Mouse (Mus musculus): Measurements from ENCODE around the gene Tarbp2. TPM values are rescaled to one million over a fixed set of nuclear protein-coding genes. Genes with fewer than 3 reads are reported as not detected.
A peak's percentile ranks its signal among the peaks of the same experiment; 100 is the strongest.

The Tarbp2 gene
- polyA plus RNA-seq, 1 experiment from 2014 or later: 92.7 TPM

DNA sequence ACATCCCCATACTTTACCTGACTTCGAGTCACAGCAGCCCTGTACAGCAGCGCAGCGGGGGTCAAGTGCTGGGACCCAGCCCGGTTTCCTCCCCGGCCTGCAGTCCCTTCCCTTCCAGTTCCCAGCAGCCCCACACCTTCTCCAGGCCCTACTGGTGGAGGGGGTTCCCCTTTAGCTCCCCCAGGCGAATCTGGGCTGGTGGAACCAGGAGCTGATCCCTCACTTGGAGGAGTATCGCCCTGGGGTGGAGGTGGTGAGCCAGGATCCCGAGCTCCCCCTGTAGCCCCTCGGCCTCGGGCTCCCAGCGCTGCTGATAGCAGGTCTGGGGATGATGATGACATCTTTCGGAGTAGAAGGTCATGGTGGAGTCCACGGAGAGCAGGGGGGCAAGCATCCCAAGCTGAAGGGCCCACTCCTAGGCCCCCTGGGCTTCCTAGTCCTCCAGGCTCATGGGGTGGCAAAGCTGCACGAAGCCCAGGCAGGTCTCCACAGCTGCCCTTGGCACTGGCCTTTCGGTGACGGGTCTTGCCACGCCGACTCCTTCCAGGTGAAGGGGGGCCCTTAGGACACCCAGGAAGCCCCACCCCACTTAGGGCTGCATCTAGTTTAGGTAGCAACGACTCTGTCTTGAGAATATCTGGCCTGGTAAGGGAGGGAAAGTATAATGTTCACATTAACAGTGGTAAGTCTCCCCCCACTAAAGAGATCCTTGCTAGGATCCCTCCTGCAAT is 16.7 kb upstream of the Tarbp2 start:
- H3K36me3 ChIP-seq (replicated peaks; ENCODE audit: control insufficient read depth, insufficient read depth, low read depth, low read length): peaks cover 24% of the 10 kb centered on the region
- ATAC-seq (replicated peaks; ENCODE audit: insufficient number of reproducible peaks, low FRiP score, low TSS enrichment, low read depth): 0 out of 2 replicates have a peak, but pooled peaks have one; percentile 11
- no peak overlapping the region for H3K9ac ChIP-seq (replicated peaks; ENCODE audit: low read length)
- DNase-seq (ENCODE audit: low spot score): no peak
- H3K4me3 ChIP-seq (ENCODE audit: low read depth, low read length): no peak overlapping the region
- no peak overlapping the region for H3K27ac ChIP-seq (replicated peaks; ENCODE audit: low read depth, low read length)
- no peaks in the 10 kb centered on the region for H3K9me3 ChIP-seq (replicated peaks; ENCODE audit: control insufficient read depth, low read length)
- no peaks in the 10 kb centered on the region for H3K4me1 ChIP-seq (ENCODE audit: control insufficient read depth, insufficient read depth, low read length)
- H3K27me3 ChIP-seq (ENCODE audit: control insufficient read depth, insufficient read depth, low read length): no peaks in the 10 kb centered on the region
- 87% methylated on average over 19 of the region's 19 CpGs for WGBS
- no peak overlapping the region for H3K4me2 ChIP-seq (ENCODE audit: low read depth, low read length)

DNA sequence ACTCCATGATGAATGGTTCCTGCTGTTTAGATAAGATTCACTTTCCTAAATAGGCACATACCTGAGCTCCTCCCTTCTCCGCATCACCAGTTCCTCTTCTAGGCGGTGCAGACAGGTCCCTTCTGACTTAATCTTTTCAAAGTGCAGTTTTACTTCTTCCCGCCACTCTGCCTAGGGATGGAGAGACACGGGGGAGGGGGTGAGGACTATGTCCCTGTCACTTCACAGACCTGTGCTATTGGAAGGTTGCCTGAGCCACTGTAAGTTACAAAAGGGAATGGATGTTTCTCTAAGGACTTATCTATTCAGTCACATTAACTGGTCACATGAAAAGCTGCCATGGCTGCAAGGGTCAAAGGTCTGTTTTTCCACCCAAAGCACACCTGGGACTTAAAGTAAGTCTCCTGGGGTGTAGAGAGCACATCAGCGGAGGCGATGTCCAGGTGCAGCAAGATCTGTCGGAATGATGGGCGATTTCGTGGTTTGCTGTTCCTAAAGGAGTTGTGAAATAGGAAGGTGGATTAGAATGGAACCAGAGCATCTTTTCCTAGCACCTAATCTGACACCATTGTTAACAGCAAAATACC is 15.6 kb upstream of the Tarbp2 start:
- H3K27me3 ChIP-seq (ENCODE audit: control insufficient read depth, insufficient read depth, low read length): no peaks in the 10 kb centered on the region
- ATAC-seq (replicated peaks; ENCODE audit: insufficient number of reproducible peaks, low FRiP score, low TSS enrichment, low read depth): no peak
- peaks cover 22% of the 10 kb centered on the region for H3K36me3 ChIP-seq (replicated peaks; ENCODE audit: control insufficient read depth, insufficient read depth, low read depth, low read length)
- H3K4me3 ChIP-seq (ENCODE audit: low read depth, low read length): no peak overlapping the region
- H3K9me3 ChIP-seq (replicated peaks; ENCODE audit: control insufficient read depth, low read length): no peaks in the 10 kb centered on the region
- H3K27ac ChIP-seq (replicated peaks; ENCODE audit: low read depth, low read length): no peak overlapping the region
- no peak for DNase-seq (ENCODE audit: low spot score)
- H3K4me1 ChIP-seq (ENCODE audit: control insufficient read depth, insufficient read depth, low read length): no peaks in the 10 kb centered on the region
- no peak overlapping the region for H3K9ac ChIP-seq (replicated peaks; ENCODE audit: low read length)
- WGBS: 80% methylated on average over 9 of the region's 9 CpGs
- H3K4me2 ChIP-seq (ENCODE audit: low read depth, low read length): no peak overlapping the region

DNA sequence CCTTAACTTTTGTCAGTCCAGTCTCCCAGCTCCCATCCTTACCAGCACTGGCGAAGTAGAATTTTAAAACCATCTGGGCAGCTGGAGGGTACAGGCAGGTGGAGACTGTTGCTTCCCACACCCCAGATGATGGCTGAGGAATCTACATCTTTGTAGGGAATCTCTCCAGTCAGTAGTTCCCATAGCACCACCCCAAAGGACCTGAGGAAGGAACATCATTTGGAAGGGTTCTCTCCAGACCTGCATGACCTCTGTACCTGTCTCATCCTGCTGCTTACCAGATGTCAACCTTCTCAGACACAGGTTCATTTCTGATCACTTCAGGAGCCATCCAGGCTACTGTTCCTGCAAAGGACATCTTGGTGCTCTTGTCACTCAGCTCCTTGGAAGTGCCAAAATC is 14.5 kb upstream of the Tarbp2 start, which contains the start of gene Gm10337:
Gm10337 (plus strand) TSS at position 276 of the 400 bp plus-strand sequence.
- 78% methylated on average over 1 of the region's 1 CpGs for WGBS
- no peak for ATAC-seq (replicated peaks; ENCODE audit: insufficient number of reproducible peaks, low FRiP score, low TSS enrichment, low read depth)
- Histone ChIP-seq H3K4me2 (ENCODE audit: low read depth, low read length) (no peak within 1 kb of the TSS), H3K36me3 (replicated peaks; ENCODE audit: control insufficient read depth, insufficient read depth, low read depth, low read length) (peaks cover 22% of the 10 kb centered on the region), H3K9ac (replicated peaks; ENCODE audit: low read length) (no peak within 1 kb of the TSS), H3K4me1 (ENCODE audit: control insufficient read depth, insufficient read depth, low read length) (no peaks in the 10 kb centered on the region), H3K9me3 (replicated peaks; ENCODE audit: control insufficient read depth, low read length) (no peaks in the 10 kb centered on the region), H3K4me3 (ENCODE audit: low read depth, low read length) (no peak within 1 kb of the TSS), H3K27me3 (ENCODE audit: control insufficient read depth, insufficient read depth, low read length) (no peaks in the 10 kb centered on the region), H3K27ac (replicated peaks; ENCODE audit: low read depth, low read length) (no peak within 1 kb of the TSS)
- DNase-seq (ENCODE audit: low spot score): no peak

DNA sequence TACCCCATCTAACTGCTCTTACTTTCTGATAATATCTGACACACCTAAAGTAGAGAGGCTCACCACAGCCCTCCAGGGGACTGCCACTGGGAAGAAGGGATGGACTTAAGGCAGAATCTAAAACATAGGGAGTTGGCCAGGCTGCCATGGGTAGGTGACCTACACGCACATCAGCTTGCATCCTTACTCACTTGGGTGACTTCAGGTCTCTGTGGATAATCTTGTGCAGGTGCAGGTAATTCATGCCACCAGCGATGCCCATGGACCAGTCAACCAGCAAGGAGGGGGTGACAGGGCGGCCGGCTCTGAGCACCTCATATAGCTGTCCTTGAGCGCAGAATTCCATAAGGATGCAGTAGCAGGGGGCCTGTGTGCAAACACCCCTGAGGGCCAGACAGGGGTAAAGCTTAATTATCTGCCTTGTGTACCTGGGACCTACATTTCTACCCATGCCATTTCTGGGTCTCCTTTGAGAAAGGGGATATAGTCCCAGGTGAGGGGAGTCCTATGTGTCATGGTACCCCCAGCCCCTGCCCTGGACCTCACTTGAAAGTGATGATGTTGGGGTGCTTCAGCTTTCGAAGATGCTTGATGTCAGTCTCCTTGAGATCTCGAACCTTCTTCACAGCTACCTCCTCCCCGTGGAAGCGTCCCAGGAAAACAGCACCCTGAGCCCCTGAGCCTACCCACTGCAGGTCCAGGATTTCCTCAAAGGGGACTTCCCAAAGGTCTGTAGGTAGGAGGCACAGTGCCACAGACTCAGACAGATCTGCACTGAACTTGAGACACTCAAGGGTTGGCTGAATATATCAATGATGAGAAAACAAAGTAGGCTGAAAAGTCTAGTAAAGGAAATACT is 13.8 kb upstream of the Tarbp2 start:
- Histone ChIP-seq H3K4me1 (ENCODE audit: control insufficient read depth, insufficient read depth, low read length) (no peaks in the 10 kb centered on the region), H3K4me2 (ENCODE audit: low read depth, low read length) (no peak overlapping the region), H3K4me3 (ENCODE audit: low read depth, low read length) (no peak overlapping the region), H3K9ac (replicated peaks; ENCODE audit: low read length) (no peak overlapping the region), H3K27me3 (ENCODE audit: control insufficient read depth, insufficient read depth, low read length) (no peaks in the 10 kb centered on the region), H3K27ac (replicated peaks; ENCODE audit: low read depth, low read length) (no peak overlapping the region), H3K9me3 (replicated peaks; ENCODE audit: control insufficient read depth, low read length) (no peaks in the 10 kb centered on the region), H3K36me3 (replicated peaks; ENCODE audit: control insufficient read depth, insufficient read depth, low read depth, low read length) (peaks cover 22% of the 10 kb centered on the region)
- ATAC-seq (replicated peaks; ENCODE audit: insufficient number of reproducible peaks, low FRiP score, low TSS enrichment, low read depth) (no peak; the same call in 1 of the 2 replicates), DNase-seq (ENCODE audit: low spot score) (no peak)
- 89% methylated on average over 9 of the region's 9 CpGs for WGBS

DNA sequence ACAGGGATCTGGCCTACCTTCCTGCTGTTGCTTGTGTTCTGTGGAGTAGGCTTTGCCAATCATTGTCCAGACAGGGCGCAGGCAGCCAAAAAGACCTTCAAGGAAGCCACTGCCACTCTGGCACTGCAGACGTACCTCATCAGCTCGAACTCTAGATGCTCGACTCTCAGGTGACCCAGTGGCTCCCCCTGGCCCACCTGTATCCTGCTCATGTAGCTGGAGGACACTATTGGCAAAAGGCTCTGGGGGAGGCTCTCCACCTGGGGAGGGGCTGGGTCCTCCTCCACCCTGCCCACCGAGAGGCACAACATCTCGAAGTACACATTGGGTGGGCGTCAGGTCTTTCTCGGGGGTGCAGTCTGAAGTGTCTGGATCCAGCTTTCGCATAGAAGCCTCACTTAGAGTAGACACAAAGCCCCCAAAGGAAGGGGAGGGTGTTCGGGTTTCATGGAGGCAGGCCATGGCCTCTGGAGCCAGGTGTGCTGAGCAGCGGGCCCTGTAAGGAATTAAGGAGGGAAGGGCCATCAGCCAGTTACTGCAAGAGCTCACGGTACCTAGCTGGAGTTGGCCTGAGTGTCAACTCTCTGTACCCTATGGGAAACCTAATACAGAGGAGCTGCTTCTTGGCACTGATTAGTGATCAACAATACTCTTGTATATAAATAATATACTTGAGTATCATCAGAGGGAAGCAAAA is 12.8 kb upstream of the Tarbp2 start:
- H3K9me3 ChIP-seq (replicated peaks; ENCODE audit: control insufficient read depth, low read length): no peaks in the 10 kb centered on the region
- no peak overlapping the region for H3K27ac ChIP-seq (replicated peaks; ENCODE audit: low read depth, low read length)
- H3K4me2 ChIP-seq (ENCODE audit: low read depth, low read length): no peak overlapping the region
- H3K9ac ChIP-seq (replicated peaks; ENCODE audit: low read length): no peak overlapping the region
- DNase-seq (ENCODE audit: low spot score) (no peak), ATAC-seq (replicated peaks; ENCODE audit: insufficient number of reproducible peaks, low FRiP score, low TSS enrichment, low read depth) (no peak)
- 76% methylated on average over 12 of the region's 12 CpGs for WGBS
- no peak overlapping the region for H3K4me3 ChIP-seq (ENCODE audit: low read depth, low read length)
- peaks cover 15% of the 10 kb centered on the region for H3K36me3 ChIP-seq (replicated peaks; ENCODE audit: control insufficient read depth, insufficient read depth, low read depth, low read length)
- no peaks in the 10 kb centered on the region for H3K27me3 ChIP-seq (ENCODE audit: control insufficient read depth, insufficient read depth, low read length)
- H3K4me1 ChIP-seq (ENCODE audit: control insufficient read depth, insufficient read depth, low read length): no peaks in the 10 kb centered on the region; the same call in 1 of the 2 replicates

DNA sequence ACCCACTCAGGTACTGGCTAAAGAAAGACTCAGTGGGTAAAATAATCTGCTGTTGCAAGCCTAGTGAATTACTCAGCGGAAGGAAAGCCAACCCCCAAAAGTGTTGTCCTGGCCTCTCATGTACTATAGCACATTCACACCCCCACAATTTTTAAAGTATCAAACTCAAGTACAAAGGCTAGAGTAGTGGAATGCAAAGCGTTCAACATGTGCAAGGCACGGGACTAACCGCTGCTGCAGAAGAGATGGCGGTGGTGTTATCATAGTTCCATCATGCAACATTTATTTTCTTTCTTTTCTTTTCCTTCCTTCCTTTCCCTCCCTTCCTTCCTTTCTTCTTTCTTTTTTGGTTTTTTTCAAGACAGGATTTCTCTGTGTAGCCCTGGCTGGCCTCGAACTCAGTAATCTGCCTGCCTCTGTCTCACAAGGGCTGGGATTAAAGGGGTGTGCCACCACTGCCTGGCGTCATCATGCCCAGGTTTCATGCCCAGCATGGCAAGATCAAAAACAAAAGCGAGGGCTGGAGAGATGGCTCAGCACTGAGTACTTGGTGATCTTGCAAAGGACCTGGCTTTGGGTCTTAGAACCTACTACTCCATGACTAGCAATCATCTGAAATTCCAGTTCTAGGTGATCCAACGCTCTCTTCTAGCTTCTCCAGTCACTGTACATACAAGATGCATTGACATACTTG is 12.1 kb upstream of the Tarbp2 start:
- H3K27ac ChIP-seq (replicated peaks; ENCODE audit: low read depth, low read length): no peak overlapping the region
- no peak overlapping the region for H3K4me2 ChIP-seq (ENCODE audit: low read depth, low read length)
- no peaks in the 10 kb centered on the region for H3K9me3 ChIP-seq (replicated peaks; ENCODE audit: control insufficient read depth, low read length)
- ATAC-seq (replicated peaks; ENCODE audit: insufficient number of reproducible peaks, low FRiP score, low TSS enrichment, low read depth): no peak
- no peak for DNase-seq (ENCODE audit: low spot score)
- no peak overlapping the region for H3K9ac ChIP-seq (replicated peaks; ENCODE audit: low read length)
- H3K27me3 ChIP-seq (ENCODE audit: control insufficient read depth, insufficient read depth, low read length): no peaks in the 10 kb centered on the region
- H3K4me3 ChIP-seq (ENCODE audit: low read depth, low read length): no peak overlapping the region
- peaks cover 14% of the 10 kb centered on the region for H3K36me3 ChIP-seq (replicated peaks; ENCODE audit: control insufficient read depth, insufficient read depth, low read depth, low read length)
- 91% methylated on average over 9 of the region's 9 CpGs for WGBS
- H3K4me1 ChIP-seq (ENCODE audit: control insufficient read depth, insufficient read depth, low read length): no peaks in the 10 kb centered on the region; the same call in 1 of the 2 replicates

DNA sequence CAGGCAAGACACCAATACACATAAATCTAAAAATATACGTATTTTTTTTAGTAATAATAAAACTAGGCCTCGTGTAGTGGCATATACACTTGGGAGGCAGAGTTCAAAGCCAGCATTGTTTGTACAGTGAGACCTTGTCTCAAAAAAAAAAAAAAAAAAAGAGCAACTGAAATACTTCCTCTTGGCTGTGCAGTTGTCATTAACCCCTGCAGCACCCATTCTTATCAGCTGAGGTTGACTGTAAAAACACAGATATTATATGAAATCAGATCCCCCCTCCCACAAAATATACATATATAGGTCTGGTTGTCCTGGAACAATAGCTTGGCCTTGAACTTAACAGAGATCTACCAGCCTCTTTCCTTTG is 11.5 kb upstream of the Tarbp2 start:
- DNase-seq (ENCODE audit: low spot score) (no peak), ATAC-seq (replicated peaks; ENCODE audit: insufficient number of reproducible peaks, low FRiP score, low TSS enrichment, low read depth) (no peak)
- H3K27ac ChIP-seq (replicated peaks; ENCODE audit: low read depth, low read length): no peak overlapping the region
- WGBS: 66% methylated on average over 2 of the region's 2 CpGs
- peaks cover 9% of the 10 kb centered on the region for H3K36me3 ChIP-seq (replicated peaks; ENCODE audit: control insufficient read depth, insufficient read depth, low read depth, low read length)
- peaks cover 2% of the 10 kb centered on the region for H3K4me1 ChIP-seq (ENCODE audit: control insufficient read depth, insufficient read depth, low read length)
- no peaks in the 10 kb centered on the region for H3K9me3 ChIP-seq (replicated peaks; ENCODE audit: control insufficient read depth, low read length)
- H3K27me3 ChIP-seq (ENCODE audit: control insufficient read depth, insufficient read depth, low read length): no peaks in the 10 kb centered on the region
- H3K4me2 ChIP-seq (ENCODE audit: low read depth, low read length): no peak overlapping the region
- H3K4me3 ChIP-seq (ENCODE audit: low read depth, low read length): no peak overlapping the region
- no peak overlapping the region for H3K9ac ChIP-seq (replicated peaks; ENCODE audit: low read length)
